Mouse (Mus musculus) naive thymus-derived CD4-positive, alpha-beta T cell, adult 5 months (primary cell): ENCODE data around the gene Iqub. TPM values are rescaled to one million over a fixed set of nuclear protein-coding genes. Genes with fewer than 3 reads are reported as not detected.

Source experiments
- polyA plus RNA-seq: library from polyadenylated mRNA; unstranded; fragments of 100-300 nt; shearing (Covaris generic); gene quantifications from one replicate; pipeline ENCODE4 v1.2.1, GENCODE M21; 2017

Gene Iqub
- polyA plus RNA-seq, result not detected

DNA sequence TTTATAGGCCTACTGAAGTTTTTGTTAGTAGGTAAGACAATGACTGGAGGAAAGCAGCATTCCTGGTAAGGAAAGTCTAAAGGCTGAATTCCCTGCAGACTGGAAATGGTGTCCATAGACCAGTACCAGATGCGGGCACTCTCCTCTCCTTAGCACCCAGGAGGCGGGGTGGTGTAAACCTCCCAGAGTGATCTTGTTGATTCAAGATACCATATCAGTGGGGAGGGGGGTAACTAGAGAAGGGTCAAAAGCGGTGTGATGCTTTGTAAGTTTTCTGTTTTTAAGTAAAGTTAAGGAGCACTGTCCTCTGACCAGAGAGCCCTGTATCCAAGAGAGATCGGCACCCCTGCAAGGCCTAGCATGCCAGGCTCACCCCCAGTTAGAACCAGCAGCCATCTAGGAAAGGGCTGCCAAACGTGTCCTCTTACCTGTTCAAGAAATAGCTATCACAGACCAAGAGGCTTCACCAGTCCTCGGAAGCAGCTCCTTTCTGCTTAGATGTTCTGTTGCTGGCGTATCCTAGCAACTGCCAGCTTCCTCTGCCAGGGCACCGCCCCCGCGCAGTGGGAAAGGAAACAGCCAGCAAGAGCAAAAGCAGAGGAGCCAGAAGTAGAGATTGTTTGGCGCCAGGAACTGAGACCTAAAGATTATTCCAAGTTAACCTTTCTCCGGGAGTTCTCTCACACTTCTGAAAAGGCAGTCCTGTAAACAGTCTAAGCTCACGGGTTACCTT lies at the start of gene Iqub:
Gene Iqub, minus strand, starts transcription at position 516 of the 733 bp plus-strand sequence.

GRCm38 (mm10) chr6:24528064-24528243 lies 13.1 kb upstream of the Iqub start, which contains the start of gene Asb15:
Asb15 (plus strand) TSS chr6:24528144.

GRCm38 (mm10) chr6:24527155-24528063 lies 12.5 kb upstream of the Iqub start, which contains the start of gene Ndufa5:
Ndufa5 (minus strand) TSS chr6:24528013.

Other genes with a start within 250 kb of the Iqub start
- 91.5 TPM for gene Ndufa5, start 12.9 kb upstream of the Iqub start, polyA plus RNA-seq
- 0.15 TPM for gene Asb15, start 13.1 kb upstream of the Iqub start, polyA plus RNA-seq
- not detected for gene Lmod2, start 82.7 kb upstream of the Iqub start, polyA plus RNA-seq
- 41.5 TPM for gene Wasl, start 149.9 kb upstream of the Iqub start, polyA plus RNA-seq
- 0.10 TPM for gene Hyal6, start 218.2 kb upstream of the Iqub start, polyA plus RNA-seq
- not detected for gene Hyal4, start 233.3 kb upstream of the Iqub start, polyA plus RNA-seq